Mouse (Mus musculus): ENCODE measurements around the gene Sipa1l3.

DNA sequence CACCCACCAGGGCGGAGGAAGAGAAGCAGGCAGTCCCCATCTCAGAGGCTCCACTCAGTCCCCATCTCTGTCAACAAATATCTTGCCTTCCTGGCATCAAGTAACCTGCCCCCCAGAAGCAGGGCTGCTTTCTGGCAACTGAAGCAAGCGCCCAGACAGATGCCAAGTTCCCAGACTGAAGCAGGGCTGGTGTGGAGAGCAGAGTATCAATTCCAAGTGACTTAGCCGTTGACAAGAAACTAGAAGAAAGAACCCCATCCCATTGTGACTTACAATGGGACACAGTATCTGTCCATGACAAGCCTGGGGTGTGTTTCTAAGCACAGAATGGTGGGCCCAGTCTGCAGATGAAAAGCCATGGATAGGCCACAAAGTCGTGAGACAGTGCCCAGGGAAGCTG is 52.7 kb downstream of the Sipa1l3 start:
- TF ChIP-seq CTCF (IDR thresholded peaks at IDR 0.05; ENCODE audit: low read depth) (no peak), EP300 (optimal IDR thresholded peaks at IDR 0.05) (no peak)

Measured in stomach, postnatal 0 days (tissue).